Mouse (Mus musculus): ENCODE measurements at regions not wholly inside any gene's neighbourhood (a gene's known extent, or its start where the extent isn't known, plus 50 kb on each side); places are given as distances from the start of the nearest gene placed in this dataset.

- H3K27ac ChIP-seq (ENCODE audit: insufficient read depth, low read depth, low read length, poor library complexity, severe bottlenecking), result no peak overlapping the region
- TF ChIP-seq MAFK (IDR thresholded peaks at IDR 0.05; ENCODE audit: insufficient read depth, low read depth, low read length) (no peak), ZC3H11A (IDR thresholded peaks at IDR 0.05; ENCODE audit: borderline replicate concordance, low read depth, low read length) (no peak), HCFC1 (IDR thresholded peaks at IDR 0.05; ENCODE audit: borderline replicate concordance, insufficient read depth, low read length) (no peak), CHD2 (IDR thresholded peaks at IDR 0.05; ENCODE audit: low read depth, low read length) (no peak), ZNF384 (IDR thresholded peaks at IDR 0.05; ENCODE audit: low read depth, low read length) (no peak)
- no peaks in the 10 kb centered on the region for H3K4me1 ChIP-seq (ENCODE audit: control insufficient read depth in 2 of 2, insufficient read depth in 2 of 2, low read length in 2 of 2, poor library complexity in 1 of 2)
- H3K4me3 ChIP-seq (ENCODE audit: insufficient read depth in 1 of 2, low read depth in 1 of 2, low read length in 2 of 2, poor library complexity in 1 of 2, severe bottlenecking in 1 of 2), result no peak overlapping the region
- in situ Hi-C loops (cut with MboI; ENCODE audit: low sequenced_read_pairs in 2 of 2, unreplicated experiment in 2 of 2), result no loop called here
- DNase-seq (ENCODE audit: low read depth, low spot score), result no peak
- no peak overlapping the region for H3K9ac ChIP-seq (ENCODE audit: insufficient read depth, low read depth, low read length, poor library complexity, severe bottlenecking)
- no peaks in the 10 kb centered on the region for H3K36me3 ChIP-seq (ENCODE audit: control insufficient read depth, insufficient read depth, low read length, poor library complexity, severe bottlenecking)
- H3K9me3 ChIP-seq (ENCODE audit: control insufficient read depth, insufficient read depth, low read depth, low read length), result no peaks in the 10 kb centered on the region
Measured at GRCm38 (mm10) chr3:56964156-56964555, 337.6 kb downstream of the Tm4sf1 start.

GRCm38 (mm10) chr3:56963251-56963650 is 338.5 kb downstream of the Tm4sf1 start:
- no peak for DNase-seq (ENCODE audit: low read depth, low spot score)
- Histone ChIP-seq H3K4me1 (ENCODE audit: control insufficient read depth in 2 of 2, insufficient read depth in 2 of 2, low read length in 2 of 2, poor library complexity in 1 of 2) (no peaks in the 10 kb centered on the region), H3K9me3 (ENCODE audit: control insufficient read depth, insufficient read depth, low read depth, low read length) (no peaks in the 10 kb centered on the region), H3K4me3 (ENCODE audit: insufficient read depth in 1 of 2, low read depth in 1 of 2, low read length in 2 of 2, poor library complexity in 1 of 2, severe bottlenecking in 1 of 2) (no peak overlapping the region), H3K9ac (ENCODE audit: insufficient read depth, low read depth, low read length, poor library complexity, severe bottlenecking) (no peak overlapping the region), H3K36me3 (ENCODE audit: control insufficient read depth, insufficient read depth, low read length, poor library complexity, severe bottlenecking) (no peaks in the 10 kb centered on the region), H3K27ac (ENCODE audit: insufficient read depth, low read depth, low read length, poor library complexity, severe bottlenecking) (no peak overlapping the region)
- TF ChIP-seq ZC3H11A (IDR thresholded peaks at IDR 0.05; ENCODE audit: borderline replicate concordance, low read depth, low read length), result no peak
- TF ChIP-seq CHD2 (IDR thresholded peaks at IDR 0.05; ENCODE audit: low read depth, low read length), result no peak
- TF ChIP-seq HCFC1 (IDR thresholded peaks at IDR 0.05; ENCODE audit: borderline replicate concordance, insufficient read depth, low read length), result no peak
- TF ChIP-seq MAFK (IDR thresholded peaks at IDR 0.05; ENCODE audit: insufficient read depth, low read depth, low read length), result no peak
- no peak for TF ChIP-seq ZNF384 (IDR thresholded peaks at IDR 0.05; ENCODE audit: low read depth, low read length)
- in situ Hi-C loops (cut with MboI; ENCODE audit: low sequenced_read_pairs in 2 of 2, unreplicated experiment in 2 of 2), result no loop called here

DNA sequence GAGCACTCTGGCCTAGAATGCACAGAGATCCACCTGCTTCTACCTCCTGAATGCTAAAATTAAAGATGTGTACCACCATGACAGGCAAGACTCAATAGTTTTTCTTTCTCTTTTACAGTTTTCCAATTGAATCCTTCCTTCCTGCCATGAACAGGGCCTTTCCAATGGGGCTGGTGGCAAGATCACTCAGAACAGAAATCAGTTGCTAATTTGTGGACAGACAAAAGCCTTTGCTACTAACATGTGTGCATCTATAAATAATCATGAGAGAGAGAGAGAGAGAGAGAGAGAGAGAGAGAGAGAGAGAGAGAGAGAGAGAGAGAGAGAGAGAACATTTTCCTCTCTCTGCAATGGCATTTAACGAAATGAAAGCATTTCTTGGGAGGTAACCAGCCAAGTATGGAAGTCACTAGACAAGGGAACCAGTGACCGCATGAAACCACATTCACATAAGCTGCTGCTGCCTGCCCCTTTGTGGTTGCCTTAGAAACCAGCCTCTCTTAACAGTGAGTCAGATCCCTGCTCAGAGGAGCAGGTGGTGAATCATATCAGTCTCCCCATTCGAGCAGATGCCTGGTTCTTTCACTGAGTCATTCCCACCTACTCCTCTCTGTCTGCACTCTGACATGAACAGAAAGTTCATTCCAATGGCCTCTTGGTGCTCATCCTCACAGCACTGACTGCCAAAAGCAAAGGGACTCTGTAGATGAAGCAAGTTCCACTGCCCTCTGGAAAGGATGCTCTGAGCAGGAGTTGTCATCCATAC is 339.4 kb downstream of the Tm4sf1 start:
- TF ChIP-seq ZC3H11A (IDR thresholded peaks at IDR 0.05; ENCODE audit: borderline replicate concordance, low read depth, low read length) (no peak), ZNF384 (IDR thresholded peaks at IDR 0.05; ENCODE audit: low read depth, low read length) (no peak), MAFK (IDR thresholded peaks at IDR 0.05; ENCODE audit: insufficient read depth, low read depth, low read length) (no peak), HCFC1 (IDR thresholded peaks at IDR 0.05; ENCODE audit: borderline replicate concordance, insufficient read depth, low read length) (no peak), CHD2 (IDR thresholded peaks at IDR 0.05; ENCODE audit: low read depth, low read length) (no peak)
- H3K36me3 ChIP-seq (ENCODE audit: control insufficient read depth, insufficient read depth, low read length, poor library complexity, severe bottlenecking), result no peaks in the 10 kb centered on the region
- H3K4me1 ChIP-seq (ENCODE audit: control insufficient read depth in 2 of 2, insufficient read depth in 2 of 2, low read length in 2 of 2, poor library complexity in 1 of 2), result no peaks in the 10 kb centered on the region
- H3K27ac ChIP-seq (ENCODE audit: insufficient read depth, low read depth, low read length, poor library complexity, severe bottlenecking), result no peak overlapping the region
- no peak overlapping the region for H3K4me3 ChIP-seq (ENCODE audit: insufficient read depth in 1 of 2, low read depth in 1 of 2, low read length in 2 of 2, poor library complexity in 1 of 2, severe bottlenecking in 1 of 2)
- DNase-seq (ENCODE audit: low read depth, low spot score), result peak; percentile 1
- no peaks in the 10 kb centered on the region for H3K9me3 ChIP-seq (ENCODE audit: control insufficient read depth, insufficient read depth, low read depth, low read length)
- no peak overlapping the region for H3K9ac ChIP-seq (ENCODE audit: insufficient read depth, low read depth, low read length, poor library complexity, severe bottlenecking)
- in situ Hi-C loops (cut with MboI; ENCODE audit: low sequenced_read_pairs in 2 of 2, unreplicated experiment in 2 of 2), result no loop called here

DNA sequence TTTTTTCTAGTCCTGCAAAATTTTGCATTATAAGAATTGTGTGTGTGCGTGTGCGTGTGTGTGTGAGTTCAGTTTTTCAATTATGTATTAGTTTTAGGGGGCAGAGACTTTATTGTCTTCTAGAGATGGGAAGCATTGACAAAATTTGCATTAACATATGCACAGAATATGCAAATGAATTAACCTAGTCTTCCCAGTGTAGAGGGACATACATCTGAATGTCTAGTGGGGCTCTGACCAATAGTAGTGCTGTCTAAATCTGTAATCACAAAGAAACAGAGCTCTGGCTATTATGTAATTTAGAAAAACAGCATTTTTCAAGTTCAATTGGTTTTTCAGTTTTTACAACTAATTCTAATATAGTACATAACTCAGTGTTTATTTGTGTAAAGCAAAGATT is 344.8 kb downstream of the Tm4sf1 start:
- DNase-seq (ENCODE audit: low read depth, low spot score), result no peak
- H3K9me3 ChIP-seq (ENCODE audit: control insufficient read depth, insufficient read depth, low read depth, low read length), result no peaks in the 10 kb centered on the region
- TF ChIP-seq HCFC1 (IDR thresholded peaks at IDR 0.05; ENCODE audit: borderline replicate concordance, insufficient read depth, low read length) (no peak), ZNF384 (IDR thresholded peaks at IDR 0.05; ENCODE audit: low read depth, low read length) (no peak), ZC3H11A (IDR thresholded peaks at IDR 0.05; ENCODE audit: borderline replicate concordance, low read depth, low read length) (no peak), MAFK (IDR thresholded peaks at IDR 0.05; ENCODE audit: insufficient read depth, low read depth, low read length) (no peak), CHD2 (IDR thresholded peaks at IDR 0.05; ENCODE audit: low read depth, low read length) (no peak)
- H3K9ac ChIP-seq (ENCODE audit: insufficient read depth, low read depth, low read length, poor library complexity, severe bottlenecking), result no peak overlapping the region
- H3K4me1 ChIP-seq (ENCODE audit: control insufficient read depth in 2 of 2, insufficient read depth in 2 of 2, low read length in 2 of 2, poor library complexity in 1 of 2), result no peaks in the 10 kb centered on the region
- no peak overlapping the region for H3K27ac ChIP-seq (ENCODE audit: insufficient read depth, low read depth, low read length, poor library complexity, severe bottlenecking)
- no peak overlapping the region for H3K4me3 ChIP-seq (ENCODE audit: insufficient read depth in 1 of 2, low read depth in 1 of 2, low read length in 2 of 2, poor library complexity in 1 of 2, severe bottlenecking in 1 of 2)
- in situ Hi-C loops (cut with MboI; ENCODE audit: low sequenced_read_pairs in 2 of 2, unreplicated experiment in 2 of 2), result no loop called here
- no peaks in the 10 kb centered on the region for H3K36me3 ChIP-seq (ENCODE audit: control insufficient read depth, insufficient read depth, low read length, poor library complexity, severe bottlenecking)

All from ES-E14 (cell line).